Mouse (Mus musculus) left cerebral cortex, adult 9 months (tissue): ENCODE results near the gene Mmel1.

Experiments used
- DNase-seq, 2 experiments: peaks; one replicate each; pipeline ENCODE4 v3.0.0; 2022; ENCODE audit warnings: low spot score in 2 of 2

Gene Mmel1

DNA sequence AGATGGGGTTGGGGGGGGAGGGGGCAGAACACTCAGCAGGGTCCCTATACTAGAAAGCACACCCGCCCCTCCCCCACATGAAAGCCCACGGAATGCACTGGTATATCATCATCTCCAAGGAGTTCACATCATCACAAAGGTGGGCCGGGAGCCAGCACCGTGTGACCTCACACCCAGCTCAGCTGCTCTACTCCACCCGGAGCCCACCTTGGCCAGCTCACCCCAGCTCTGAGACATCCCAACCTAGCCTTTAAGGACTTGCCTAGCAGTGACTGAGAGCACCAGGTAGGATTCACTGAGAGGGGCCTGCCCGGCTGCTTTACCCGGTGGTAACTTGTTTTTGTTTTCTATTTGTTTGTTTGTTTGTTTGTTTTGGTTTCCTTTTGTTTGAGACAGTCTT, at the start of gene Mmel1:
Gene Mmel1, plus strand, starts transcription at position 146 of the 400 bp plus-strand sequence.
- DNase-seq, result no peak

DNA sequence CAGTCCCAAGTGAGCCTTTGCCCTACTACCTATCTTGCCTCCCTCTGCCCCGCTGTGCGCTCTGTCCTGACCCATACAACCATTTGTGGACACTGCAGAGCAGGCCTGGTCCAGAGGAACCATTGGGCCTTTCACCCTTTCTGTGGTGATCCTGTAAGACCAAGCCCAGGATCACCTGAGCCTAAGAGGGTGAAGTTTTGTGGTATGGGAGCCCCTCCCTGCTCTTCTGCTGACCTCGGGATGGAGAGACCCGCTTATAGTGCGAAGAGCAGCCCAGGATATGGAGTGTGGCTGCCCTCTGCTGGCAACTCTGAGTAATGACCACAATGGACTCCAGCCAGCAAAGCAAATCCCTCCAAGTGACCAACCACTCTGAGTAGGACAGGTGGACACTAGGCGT, 43.7 kb upstream of the Mmel1 start:
- peak in 1 of 2 experiments; percentile 34 for DNase-seq

DNA sequence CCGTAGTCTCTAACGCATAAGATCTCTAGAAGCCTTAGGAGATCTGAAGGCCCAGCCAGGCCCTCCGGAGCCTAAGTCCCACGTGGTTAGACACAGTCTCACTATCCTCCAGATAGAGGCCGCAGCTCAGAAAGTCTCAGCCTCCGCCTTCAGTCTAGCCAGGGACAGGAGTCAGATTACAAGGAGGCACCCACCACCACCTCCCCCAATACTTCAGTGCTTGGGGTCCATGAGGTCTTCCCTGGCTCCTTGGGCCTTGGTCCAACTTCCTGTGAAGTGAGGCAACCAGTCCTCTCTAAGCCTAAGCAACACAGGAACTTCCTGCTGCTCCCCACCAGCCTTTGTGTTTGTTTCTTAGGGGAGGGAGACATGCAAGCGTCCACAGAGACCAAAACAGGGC, 43.2 kb upstream of the Mmel1 start:
- DNase-seq, result no peak

DNA sequence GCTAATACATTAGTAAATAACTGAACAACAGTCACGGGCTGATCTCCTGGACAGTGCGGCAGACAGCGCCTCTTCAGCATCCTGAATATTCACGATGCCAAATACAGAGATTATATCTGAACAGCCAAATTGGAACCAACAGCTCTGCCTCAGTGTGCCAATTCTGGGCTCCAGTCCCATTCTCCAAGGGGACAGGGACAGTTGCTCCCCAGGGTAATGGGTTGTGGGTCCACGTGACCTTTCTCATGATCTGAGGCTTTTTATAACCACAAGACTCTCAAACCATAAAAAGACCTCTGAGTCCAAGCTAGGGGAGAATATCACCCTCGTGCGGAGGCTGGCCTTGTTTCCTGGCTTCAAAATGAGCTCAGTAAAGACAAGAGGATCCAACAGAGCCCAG, 42.2 kb upstream of the Mmel1 start:
- no peak for DNase-seq

GRCm38 (mm10) chr4:154827861-154828610, 41.3 kb upstream of the Mmel1 start:
- DNase-seq, result no peak

DNA sequence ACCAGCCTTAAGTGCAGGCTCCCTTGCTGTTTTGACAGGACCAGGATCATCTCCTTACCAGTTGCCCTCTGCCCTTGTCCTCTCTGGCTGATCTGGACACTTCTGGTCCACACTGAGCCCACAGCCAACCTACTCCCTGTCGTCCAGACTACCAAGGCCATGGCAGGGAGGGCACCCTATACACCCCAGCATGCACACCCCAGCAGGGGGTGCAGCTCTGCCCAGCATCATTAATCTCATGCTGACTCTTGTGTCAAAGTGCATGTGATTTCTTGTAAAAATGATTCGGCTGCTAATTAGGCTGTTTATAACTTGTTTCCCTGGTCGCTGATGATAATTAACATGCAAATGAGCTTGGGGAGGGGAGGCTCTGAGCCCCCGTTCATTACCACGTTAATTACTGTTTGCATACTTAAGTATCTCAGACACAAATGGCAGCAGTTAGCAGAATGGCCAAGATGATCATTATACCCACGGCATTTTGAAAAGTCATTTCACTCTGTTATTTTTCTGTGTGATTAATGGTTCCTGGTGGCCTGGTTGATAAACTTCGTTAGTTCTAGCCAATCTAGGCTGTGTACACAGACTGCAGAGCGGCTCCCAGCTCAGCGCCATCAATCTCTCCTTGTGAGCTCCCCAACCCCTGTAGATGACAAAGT, 37.3 kb upstream of the Mmel1 start:
- DNase-seq, result no peak

- no peak for DNase-seq
Observed at GRCm38 (mm10) chr4:154836183-154836915, 33.0 kb upstream of the Mmel1 start.

GRCm38 (mm10) chr4:154837170-154837569, 32.2 kb upstream of the Mmel1 start, which contains the start of gene Ttc34:
TSS of gene Ttc34 (plus strand) at chr4:154837459.
- DNase-seq, result peak in 1 of 2 experiments; percentile 45

GRCm38 (mm10) chr4:154838741-154839140, 30.6 kb upstream of the Mmel1 start:
- DNase-seq, result no peak

- DNase-seq, result no peak
Observed at GRCm38 (mm10) chr4:154839406-154839805, 30.0 kb upstream of the Mmel1 start.

- no peak for DNase-seq
Observed at GRCm38 (mm10) chr4:154852696-154853095, 16.7 kb upstream of the Mmel1 start.

- peak in 1 of 2 experiments; percentile 0 for DNase-seq
Observed at GRCm38 (mm10) chr4:154853881-154854280, 15.5 kb upstream of the Mmel1 start.

DNA sequence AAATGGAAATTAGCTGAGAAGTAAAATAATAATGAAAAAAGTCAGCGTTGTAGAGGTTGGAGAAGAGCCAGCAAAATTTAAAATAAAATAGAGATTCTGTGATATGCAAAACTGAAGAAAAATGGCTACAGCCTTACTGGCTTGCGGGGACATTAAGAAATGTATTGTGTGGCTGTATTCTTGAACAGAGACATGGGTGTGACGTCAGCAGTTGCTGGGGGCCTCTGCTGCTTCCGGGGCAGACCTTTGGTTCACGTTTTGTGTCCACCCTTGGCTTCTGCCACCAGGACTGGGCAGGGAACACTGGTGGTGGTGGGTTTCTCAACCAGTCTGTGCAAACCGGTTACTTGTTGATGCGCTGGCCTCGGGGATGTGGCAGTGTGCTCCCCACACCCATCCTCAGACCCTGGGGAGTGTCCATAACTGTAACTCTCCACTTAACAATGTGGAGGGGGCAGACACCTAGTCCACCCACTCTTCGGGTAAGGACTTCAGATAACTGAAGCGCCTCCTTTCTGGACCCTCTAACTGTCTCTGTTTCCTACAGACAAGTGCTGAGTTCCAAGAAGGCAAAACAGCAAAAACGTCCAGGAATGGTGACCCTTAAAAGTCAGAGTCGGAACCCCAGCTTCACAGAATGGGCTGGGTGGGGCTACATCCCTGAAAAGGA, 14.6 kb upstream of the Mmel1 start:
- peak in 1 of 2 experiments; percentile 1 for DNase-seq

- peak; percentile 89 to 91 for DNase-seq
Observed at GRCm38 (mm10) chr4:154855721-154856479, 13.5 kb upstream of the Mmel1 start.

GRCm38 (mm10) chr4:154856480-154856837, 12.9 kb upstream of the Mmel1 start:
- no peak for DNase-seq

- DNase-seq, result peak in 1 of 2 experiments; percentile 5
Observed at GRCm38 (mm10) chr4:154856882-154857281, 12.5 kb upstream of the Mmel1 start.

- peak in 1 of 2 experiments; percentile 1 for DNase-seq
Observed at GRCm38 (mm10) chr4:154857366-154858240, 11.8 kb upstream of the Mmel1 start.

DNA sequence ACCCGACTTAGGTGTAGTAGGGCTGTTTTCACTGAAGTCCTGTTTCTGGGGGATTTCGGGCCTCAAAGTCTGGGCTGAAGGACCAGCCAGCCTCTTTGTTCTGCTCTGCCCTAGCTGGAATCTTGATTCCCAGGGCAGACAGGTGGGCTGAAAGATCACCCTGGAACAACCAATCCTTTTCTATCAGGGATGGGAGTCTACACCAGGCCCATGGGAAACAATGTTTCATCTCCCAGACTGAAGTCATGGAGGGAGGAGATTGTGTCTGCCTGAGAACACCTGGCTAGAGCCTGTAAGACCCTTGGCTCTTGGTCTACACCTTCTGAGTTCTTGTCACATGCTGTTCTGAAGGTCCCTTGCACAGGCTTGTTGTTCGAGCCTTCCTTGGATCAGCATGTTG, 10.8 kb upstream of the Mmel1 start:
- DNase-seq, result peak in 1 of 2 experiments; percentile 1

DNA sequence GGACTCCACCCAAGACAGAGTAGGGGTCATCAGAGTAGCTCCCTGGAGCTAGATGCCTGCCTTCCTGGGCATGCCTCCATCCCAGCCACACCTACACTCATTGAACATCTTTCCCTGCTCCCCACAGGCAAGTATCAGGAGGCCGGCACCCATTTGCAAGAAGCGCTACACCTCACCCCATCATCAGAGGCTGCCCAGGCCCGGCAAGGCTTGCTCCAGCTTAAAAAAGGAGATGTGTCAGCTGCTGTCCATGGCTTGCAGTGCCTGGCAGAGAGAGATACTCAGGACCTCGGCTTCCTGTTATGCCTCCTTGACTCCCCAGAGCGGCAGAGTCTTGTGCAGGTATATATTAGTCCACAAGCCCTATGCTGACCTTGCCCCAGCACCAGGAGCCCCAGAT, 7.4 kb upstream of the Mmel1 start:
- peak in 1 of 2 experiments; percentile 1 for DNase-seq

- peak in 1 of 2 experiments; percentile 1 for DNase-seq
Observed at GRCm38 (mm10) chr4:154863436-154863935, 5.9 kb upstream of the Mmel1 start.
